Mouse (Mus musculus) heart, postnatal 10 days (tissue): ENCODE measurements around the gene Fnbp1l. TPM values are rescaled to one million over a fixed set of nuclear protein-coding genes. Genes with fewer than 3 reads are reported as not detected.

Experiments used
- DNase-seq, 2 experiments: peaks; one replicate each; pipeline ENCODE4 v3.0.0; 2021
- intact Hi-C: fragments of 180-260 bp; cut with DNase I; formaldehyde crosslinking; loops from one replicate; pipeline ENCODE4 v1.15.1; 2025
- microRNA-seq, 2 experiments: library from miRNA; unstranded; fragments of <30 nt; microRNA quantifications; one replicate each; pipeline ENCODE4 v1.2.0; 2022
- total RNA-seq, 2 experiments: library from RNA; stranded (reverse); gene quantifications; 2 replicates each; pipeline ENCODE4 v1.2.3; 2021

The Fnbp1l gene
- total RNA-seq, 2 experiments from 2014 or later = 49.0 to 52.7 TPM

DNA sequence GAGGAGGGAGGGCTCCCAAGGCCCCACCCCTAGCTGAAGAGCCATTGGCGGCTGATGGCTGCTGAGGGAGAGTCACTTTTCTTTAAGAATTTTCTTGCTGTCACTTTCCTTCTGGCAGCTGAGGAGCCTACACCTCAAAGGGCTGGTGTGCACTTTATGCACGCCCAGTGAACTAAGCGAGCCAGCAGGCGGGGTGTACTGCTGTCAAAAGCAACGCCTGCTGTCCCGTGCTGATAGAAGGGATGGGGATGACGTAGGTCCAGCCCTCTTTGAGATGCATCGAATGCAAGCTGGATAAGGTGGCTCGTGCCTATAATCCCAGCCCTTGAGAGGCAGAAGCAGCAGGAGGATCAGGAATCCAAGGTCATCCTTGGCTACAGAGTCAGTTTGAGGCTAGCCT, 118.6 kb downstream of the Fnbp1l start:
- no peak for DNase-seq
- intact Hi-C loops = no loop called here

DNA sequence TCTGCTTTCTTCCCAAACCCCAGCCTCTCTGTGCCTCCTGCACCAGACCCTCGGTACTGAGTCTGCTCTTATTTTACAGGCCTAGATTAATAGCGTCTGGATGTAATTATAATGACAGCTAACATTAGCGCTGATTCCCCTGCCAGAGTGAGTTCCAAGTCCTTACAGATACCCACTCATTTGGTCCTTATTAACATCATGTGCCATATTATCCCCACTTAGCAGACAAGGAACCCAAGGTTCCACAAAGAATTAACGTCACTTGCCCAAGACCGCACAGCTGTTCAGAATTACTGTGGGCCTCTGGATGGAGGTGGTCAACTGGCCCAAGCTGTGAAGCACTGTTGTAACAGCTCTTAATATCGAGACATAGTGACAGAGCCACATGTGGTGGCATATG, 119.9 kb downstream of the Fnbp1l start:
- intact Hi-C loops = no loop called here
- DNase-seq = no peak

DNA sequence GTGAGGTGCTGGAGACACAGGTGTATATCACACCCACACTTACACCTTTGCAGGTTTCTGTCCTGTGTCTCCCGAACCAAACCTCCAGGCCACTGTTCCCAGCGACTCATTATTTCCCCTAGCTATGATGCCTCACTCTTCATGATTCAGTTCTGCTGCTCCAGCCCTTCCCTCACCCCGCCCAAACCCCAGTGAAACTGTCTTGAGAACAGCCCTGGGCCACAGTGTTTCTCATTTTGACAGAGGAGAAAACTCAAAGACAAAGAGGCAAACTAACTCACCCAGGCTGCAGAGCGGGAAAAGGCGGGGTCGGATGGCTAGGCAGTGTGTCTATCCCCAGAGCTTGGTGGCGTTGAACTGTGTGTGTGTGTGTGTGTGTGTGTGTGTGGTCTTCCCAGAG, 121.0 kb downstream of the Fnbp1l start:
- intact Hi-C loops = no loop called here

DNA sequence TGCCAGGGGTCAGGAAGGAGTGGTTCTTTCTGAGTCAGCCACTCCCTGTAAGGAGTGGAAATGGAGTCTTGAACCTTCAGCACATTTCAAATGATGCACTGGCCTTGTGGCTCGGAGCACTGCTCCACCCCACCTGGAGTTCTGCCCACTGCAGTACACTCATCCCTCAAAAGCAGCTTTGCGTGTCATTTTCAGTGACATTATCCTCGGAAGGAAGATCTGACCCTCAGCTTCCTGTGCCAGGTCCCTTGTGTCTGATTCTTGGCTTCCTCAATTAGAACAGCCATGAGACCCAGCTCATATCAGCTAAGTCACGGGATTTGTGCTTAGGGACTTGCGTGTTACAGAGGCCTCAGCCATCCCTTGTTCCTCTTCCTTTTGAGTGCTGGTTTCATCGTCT, 121.6 kb downstream of the Fnbp1l start:
- peak; percentile 49 to 52 for DNase-seq

More for the DNA sequence above, 121.0 kb downstream of the Fnbp1l start:
- DNase-seq = no peak

DNA sequence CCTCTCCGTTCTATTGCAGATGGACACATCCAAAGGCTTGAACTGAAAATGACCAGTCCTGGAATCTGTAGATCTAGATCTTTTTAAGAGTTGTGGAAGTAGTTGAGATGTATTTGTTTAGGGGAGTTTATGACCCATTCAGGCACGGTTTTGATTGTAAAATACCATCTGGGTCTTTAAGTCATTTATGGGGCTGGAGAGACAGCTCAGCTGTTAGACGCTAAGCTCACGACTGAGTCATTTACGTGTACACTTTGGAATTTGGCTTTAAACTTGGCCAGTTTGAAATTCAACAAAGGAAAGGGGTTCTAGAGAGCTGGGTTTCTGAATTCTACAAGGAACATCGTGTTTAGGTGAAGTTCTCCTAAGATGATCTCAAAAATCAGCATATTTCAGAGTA, 124.8 kb downstream of the Fnbp1l start:
- intact Hi-C loops = no loop called here

More for the DNA sequence above, 121.6 kb downstream of the Fnbp1l start:
- intact Hi-C loops = no loop called here

DNA sequence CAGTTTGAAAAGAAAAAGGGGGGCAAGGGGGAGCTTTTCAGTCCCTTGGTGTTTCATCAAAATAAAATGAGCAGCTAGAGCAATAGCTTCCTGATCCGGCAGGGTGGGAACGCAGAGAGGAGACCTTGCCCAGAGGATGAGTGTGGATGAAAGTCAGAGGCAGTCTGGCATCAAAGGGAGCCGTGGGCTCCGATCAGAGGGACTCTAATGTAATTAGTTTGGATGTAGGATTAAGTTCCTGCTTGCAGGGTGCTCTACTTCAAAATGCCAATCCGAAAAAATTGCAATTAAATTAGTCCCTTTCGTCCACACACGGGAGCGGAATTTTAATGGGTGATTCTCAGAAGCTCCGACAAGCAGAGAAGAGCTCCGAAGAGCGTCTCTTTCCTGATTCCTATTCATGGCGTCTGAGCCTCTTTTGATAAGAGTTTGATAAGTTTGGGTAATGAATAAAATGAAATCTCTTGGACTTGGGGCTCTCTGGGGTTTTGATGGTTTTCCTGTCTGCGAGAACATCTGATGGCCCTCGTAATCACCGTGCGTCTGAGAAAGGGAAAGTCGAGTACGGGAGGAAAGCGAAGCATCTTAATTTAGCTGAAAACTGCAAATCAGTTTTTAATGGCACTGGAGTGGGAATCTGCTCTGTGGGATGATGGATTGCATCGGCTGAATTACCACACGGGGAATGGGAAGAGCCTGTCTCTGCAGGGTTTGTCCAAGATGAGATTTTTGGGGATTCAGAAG, 126.5 kb downstream of the Fnbp1l start:
- intact Hi-C loops = no loop called here
- DNase-seq = no peak

More for the DNA sequence above, 124.8 kb downstream of the Fnbp1l start:
- DNase-seq = no peak

DNA sequence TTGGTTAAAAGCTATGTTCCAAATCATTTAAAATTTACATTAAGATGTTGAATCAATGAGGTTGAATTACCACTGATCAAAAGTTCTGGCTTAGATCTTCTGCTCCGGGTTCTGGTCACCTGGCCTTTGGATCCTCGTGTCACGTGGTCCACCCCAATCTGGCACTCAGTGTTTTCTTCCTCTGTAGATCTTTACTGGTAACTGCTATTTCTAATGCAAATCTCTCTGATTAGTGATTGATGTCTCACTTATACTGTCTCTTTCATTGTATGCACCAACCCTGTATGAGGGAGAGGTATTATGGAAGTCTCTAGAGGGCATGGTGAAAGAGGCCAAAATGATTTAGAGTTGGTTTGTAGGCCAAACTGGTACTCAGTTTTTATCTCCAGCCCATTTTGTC, 127.5 kb downstream of the Fnbp1l start:
- intact Hi-C loops = no loop called here
- no peak for DNase-seq

DNA sequence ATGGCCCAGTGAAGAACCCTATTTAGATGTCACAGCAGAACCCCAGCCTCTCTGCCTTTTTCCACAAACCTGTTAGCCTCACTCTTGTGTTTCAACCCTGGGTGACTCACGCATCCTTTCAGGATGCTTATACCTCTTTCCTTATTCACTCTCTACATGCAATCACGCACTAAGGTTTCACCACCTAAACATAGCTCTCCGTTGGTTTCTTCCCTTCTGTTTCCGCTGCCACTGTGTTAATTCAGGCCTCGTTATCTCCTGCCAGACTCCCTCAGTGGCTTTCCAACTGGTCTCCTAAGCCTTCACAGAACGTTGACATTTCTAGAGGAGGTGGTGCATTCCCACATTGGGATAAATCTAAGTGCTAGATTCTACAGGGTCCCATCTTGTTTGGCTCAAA, 128.9 kb downstream of the Fnbp1l start:
- intact Hi-C loops = no loop called here
- no peak for DNase-seq

Small RNA genes lying within 50 kb of the gene (microRNA-seq; reads per million reads assigned to microRNA genes)
- 0 reads per million in 2 experiments for gene Mir7657

Other genes starting within 250 kb of the Fnbp1l start
- 10 to 100 TPM; 10.5 to 12.9 TPM for gene Pde5a, start 109.2 kb upstream of the Fnbp1l start, total RNA-seq